Mouse (Mus musculus) cerebellum, adult 11-12 months (tissue): ENCODE data around the gene Sgsm2.

ENCODE experiments used
- DNase-seq: peaks from one replicate; pipeline ENCODE4 v3.0.0; 2022

The Sgsm2 gene

GRCm38 (mm10) chr11:74840739-74841138, 56.1 kb downstream of the Sgsm2 start:
- DNase-seq, result no peak

GRCm38 (mm10) chr11:74839860-74840715, 56.8 kb downstream of the Sgsm2 start:
- DNase-seq, result peak; percentile 52

DNA sequence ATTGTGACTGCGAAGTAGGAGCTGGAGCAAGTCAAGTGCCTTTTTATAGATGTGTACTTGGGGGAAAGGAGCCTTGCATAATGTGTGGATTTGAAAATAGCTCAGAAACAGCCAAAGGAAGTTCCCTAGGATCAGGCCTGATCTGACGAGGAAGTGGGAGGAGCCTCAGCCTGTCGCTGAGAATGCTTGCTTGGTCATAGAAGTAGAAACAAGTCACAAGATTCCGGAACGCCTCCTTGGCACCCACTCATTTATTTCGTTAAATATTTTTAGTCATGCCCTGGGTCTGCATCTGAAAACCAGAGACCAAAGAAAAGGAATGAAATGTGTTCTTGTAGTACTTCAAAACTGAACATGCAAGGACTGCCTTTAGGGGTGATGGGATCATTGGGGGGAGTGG, 57.9 kb downstream of the Sgsm2 start:
- peak; percentile 71 for DNase-seq

DNA sequence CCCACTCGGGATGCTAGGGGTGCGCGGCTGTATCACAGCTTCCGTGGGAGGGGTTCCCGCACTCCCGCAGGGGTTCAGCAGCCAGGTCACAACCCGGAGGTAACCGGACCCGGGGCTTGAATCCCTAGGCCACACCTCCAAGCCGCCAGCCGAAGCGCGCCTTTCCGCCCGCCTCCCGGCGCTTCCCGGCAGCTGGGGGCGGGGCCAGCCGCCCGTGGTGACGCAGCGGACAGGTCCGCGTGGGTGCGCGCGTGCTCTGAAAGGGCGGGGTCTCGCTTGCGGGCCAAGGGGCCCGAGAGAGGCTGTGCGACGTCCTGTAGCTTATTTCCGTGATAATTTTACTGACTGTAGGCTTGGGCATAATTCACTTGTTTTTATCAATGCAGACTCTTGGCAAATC, 58.4 kb downstream of the Sgsm2 start:
- DNase-seq, result peak; percentile 96

GRCm38 (mm10) chr11:74837694-74838431, 59.0 kb downstream of the Sgsm2 start:
- DNase-seq, result peak; percentile 96

DNA sequence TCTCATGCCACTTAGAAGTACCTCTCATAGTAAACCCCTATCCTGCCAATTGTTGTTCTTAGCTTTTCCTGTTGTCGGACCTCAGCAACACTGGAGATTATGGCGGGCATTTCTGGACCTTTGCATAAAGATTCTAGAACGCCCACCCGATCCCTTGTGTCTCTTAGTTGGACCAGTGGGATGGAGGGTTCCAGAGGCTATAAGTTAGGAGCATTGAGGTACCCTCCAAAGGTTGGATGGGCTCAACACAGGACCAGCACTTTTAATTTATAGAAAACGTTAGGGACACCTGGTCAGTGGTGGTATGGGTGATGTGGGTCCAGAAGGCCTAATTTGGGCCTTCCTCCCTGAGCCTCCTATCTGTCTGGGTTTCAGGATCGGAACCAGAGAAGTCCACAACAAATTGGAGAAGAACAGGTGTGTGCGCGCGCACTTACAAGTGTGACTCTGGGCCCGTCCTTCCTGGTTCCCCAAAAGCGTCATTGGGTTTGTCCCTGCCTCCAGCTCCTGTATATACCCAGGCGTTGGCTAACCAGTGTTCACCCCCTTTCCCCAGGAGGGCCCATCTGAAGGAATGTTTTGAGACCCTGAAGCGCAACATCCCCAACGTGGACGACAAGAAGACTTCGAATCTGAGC, 59.7 kb downstream of the Sgsm2 start:
- DNase-seq, result peak; percentile 49

- DNase-seq, result peak; percentile 79
Measured at GRCm38 (mm10) chr11:74836225-74837055, 60.4 kb downstream of the Sgsm2 start.

- peak; percentile 57 for DNase-seq
Measured at GRCm38 (mm10) chr11:74835593-74836224, 61.2 kb downstream of the Sgsm2 start.

GRCm38 (mm10) chr11:74834650-74835277, 62.1 kb downstream of the Sgsm2 start:
- no peak for DNase-seq

GRCm38 (mm10) chr11:74834359-74834638, 62.6 kb downstream of the Sgsm2 start:
- DNase-seq, result no peak

GRCm38 (mm10) chr11:74833536-74834358, 63.1 kb downstream of the Sgsm2 start:
- peak; percentile 65 for DNase-seq

DNA sequence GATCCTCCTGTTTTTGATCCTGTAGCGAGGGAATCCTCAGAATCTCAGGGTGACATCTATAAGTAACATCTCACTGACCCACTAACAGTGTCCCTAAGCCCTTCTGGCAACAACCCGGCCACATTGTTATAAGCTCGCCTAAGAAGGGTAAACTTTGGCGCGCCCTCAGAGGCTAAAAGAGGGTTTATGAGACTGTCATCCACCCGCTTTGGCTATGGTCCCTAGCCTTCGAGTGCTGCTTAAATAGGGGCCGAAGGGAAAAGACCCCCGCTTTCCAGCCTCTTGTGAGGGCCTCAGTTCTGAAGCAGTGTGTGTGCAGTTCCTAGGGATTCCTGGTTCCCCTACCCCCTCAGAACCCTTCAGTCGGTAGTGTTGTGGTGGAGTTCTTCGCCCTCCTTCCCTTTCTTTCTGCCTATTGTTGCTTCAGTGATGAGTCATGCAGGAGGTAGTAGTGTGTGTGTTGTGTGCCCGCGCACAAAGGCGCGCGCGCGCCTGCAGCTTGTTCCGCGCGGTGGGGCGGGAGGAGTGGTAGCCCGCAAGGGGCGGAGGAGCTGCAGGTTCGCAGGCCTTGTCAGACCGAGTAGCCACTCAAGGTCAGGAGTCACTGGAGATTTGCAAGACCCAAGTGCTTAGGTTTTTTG, 64.2 kb downstream of the Sgsm2 start:
- peak; percentile 83 for DNase-seq

DNA sequence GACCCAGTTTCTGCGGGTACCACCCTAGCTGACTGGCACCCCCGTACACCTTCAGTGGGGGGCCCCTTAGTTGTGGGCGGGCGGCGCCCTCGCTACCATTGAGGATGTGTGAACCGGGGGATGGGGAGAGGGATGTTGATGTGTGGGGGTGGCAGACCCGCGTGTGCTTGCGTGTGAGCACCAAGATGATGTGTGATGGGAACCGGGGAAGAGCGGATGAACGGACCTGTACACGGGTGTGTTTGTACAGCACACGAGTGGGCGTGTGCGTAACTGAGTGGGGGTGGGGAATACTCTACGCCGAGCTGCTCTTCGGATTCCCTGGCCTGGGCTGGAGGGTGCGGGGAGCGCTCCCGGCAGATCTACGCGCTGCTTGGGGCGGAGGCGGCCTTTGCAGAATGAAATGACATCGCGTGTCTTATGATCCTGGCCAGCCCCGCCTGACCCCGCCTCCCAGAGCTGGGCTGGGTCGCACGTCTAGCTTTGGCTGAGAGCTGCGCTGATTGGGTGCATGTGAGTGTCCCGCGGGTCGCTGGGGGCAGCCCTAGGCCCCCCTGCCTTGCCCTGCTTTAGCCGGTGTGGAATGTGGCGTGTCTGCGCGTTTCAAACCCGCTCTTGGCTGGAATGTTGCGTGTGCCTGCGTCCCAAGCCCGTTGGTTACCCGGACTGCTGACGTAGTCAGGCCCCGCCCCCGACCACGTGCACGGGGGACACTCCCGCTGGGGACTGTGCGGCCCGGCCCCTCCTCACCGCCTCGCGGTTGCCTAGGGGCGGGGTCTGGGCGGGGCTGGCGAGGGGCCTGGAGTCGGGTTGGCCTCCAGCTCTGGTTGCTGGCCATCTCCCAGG, 65.0 kb downstream of the Sgsm2 start:
- peak; percentile 98 for DNase-seq

DNA sequence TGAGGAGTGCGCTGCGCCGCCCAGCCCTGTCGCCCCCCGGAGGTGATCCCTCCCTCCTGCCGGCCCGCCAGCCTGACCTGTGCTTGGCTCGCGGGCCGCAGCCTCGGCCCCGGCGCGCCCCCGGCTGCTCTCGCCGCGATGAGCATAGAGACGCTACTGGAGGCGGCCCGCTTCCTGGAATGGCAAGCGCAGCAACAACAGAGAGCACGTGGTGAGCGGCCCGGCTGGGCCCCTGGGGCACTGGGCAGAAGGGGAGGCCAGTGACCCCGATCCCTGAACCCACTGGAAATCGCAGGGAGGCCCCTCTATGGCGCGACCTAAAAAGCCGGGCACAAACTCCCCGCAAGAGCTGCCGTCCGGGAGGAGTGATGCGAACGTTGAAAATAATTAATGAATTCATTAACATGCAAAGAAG, 65.7 kb downstream of the Sgsm2 start:
- DNase-seq, result peak; percentile 77

DNA sequence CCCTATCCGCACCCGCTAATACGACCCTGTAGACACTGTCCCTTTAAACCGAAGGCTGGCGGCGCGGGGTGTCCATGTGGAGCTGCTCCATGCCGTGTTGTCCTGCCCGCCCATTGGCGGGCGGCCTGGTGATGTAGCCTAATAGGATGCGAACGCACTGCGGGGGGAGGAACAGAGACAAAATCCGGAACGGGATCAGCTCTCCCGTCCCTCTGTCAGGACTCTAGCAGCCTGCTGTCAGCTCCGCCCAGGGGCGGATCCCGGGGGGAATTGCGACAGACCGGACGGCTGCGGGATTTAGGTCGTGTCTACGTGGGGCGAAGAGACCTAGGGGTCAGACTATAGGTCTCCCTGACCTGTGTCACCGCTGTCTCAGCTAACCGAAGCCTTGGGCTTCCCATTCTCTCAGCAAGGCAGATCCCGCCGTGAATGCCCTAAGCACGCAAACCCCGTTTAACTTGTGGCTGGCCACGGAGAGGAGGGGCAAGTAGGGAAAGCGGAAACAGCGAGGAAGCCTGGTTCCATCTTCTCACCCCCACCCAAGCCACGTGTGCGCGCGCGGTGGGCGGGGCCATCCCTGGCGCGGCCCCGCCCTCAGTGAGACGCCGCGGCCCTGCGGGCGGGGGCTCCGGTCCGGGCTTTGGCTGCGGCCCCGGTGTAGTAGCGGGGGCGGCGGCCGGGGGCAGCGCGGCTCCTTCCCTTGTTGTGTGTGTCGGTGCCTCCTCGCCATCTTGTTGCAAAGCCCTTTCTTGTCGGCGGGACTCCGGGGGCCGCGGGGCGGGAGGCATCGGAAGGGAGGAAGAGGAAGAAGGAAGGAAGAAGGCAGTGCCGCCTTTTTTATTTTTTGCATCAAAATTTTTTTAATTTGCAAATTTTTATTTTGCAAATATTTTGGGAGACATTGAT, 66.4 kb downstream of the Sgsm2 start, which contains the start of gene Mnt:
Gene Mnt, plus strand, starts transcription at position 665 of the 906 bp plus-strand sequence.
- DNase-seq, result peak; percentile 100

DNA sequence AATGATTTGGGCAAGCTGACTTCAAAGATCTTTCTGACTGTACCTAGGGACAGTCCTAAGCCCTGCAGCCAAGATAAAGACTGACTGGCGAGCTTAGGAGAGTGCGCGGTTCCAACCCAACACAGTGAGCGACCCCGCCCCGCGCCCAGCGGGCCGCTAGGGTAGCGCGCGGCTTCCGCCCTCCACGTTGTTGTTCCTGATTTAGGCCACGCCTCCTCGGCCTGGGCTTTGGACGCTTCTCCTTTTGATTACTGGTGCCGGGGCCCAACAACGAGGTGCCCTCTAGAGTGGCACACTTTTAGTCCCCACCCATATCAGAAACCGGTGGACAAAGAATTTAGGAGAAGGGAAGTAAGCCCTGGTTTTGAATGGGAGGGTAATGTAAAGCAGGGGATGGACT, 67.0 kb downstream of the Sgsm2 start:
- DNase-seq, result no peak

GRCm38 (mm10) chr11:74828965-74829550, 67.8 kb downstream of the Sgsm2 start:
- DNase-seq, result peak; percentile 56

- DNase-seq, result peak; percentile 45
Measured at GRCm38 (mm10) chr11:74828404-74828931, 68.4 kb downstream of the Sgsm2 start.
